Mouse (Mus musculus) brain, embryonic 14.5 days (tissue): ENCODE data around the gene Asb14.

Experiments
- CTCF ChIP-seq: fragments of 200-500 bp; IDR thresholded peaks from 2 replicates; pipeline ENCODE4 v1.5.1; 2012; ENCODE audit warnings: inconsistent platforms, mild to moderate bottlenecking, moderate library complexity, borderline replicate concordance; ENCODE audit not compliant: insufficient read depth, insufficient read length; ENCODE audit errors: extremely low read depth
- POLR2A ChIP-seq: fragments of 200-500 bp; IDR thresholded peaks from 2 replicates; pipeline ENCODE4 v1.6.1; 2012; ENCODE audit warnings: mild to moderate bottlenecking, inconsistent platforms, borderline replicate concordance; ENCODE audit not compliant: poor library complexity, insufficient read depth, insufficient read length, severe bottlenecking; ENCODE audit errors: extremely low read depth

DNA sequence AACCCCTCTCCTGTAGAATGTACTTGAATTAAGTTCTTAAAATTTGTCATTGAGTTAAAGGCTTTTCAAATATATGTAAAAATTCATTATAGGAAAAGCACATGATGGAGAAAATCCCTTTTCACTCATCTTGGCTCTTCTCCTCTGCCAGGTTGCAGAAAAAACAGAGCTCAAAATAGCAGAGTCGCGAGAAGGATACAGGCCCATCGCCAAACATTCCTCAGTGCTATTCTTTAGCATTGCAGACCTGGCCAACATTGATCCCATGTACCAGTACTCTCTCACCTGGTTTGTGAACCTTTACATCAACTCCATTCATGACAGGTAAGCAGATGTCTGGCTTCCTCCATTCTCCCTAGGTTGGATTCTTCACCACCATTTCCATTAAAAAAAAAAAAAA lies 35.3 kb upstream of the Asb14 start:
- TF ChIP-seq CTCF (no peak), POLR2A (no peak)
